Mouse (Mus musculus) erythroblast, adult 5-6 weeks (primary cell): Measurements from ENCODE around the gene Art2b. TPM values are rescaled to one million over a fixed set of nuclear protein-coding genes. Genes with fewer than 3 reads are reported as not detected.

ENCODE experiments used
- total RNA-seq, 2 experiments: library from RNA; stranded (forward) in 1 of 2; stranded (reverse) in 1 of 2; fragments of 150-400 nt in 1 of 2; fragments of 200-764, 138-1000 nt in 1 of 2; gene quantifications; 2 replicates each; pipeline versions ENCODE4 v1.2.3 to v1.2.4; 2015 to 2017; ENCODE audit warnings: low replicate concordance in 2 of 2

Gene Art2b
- total RNA-seq, 2 experiments from 2014 or later: not detected

Other genes with a start within 250 kb of the Art2b start
- 24.2 and 26.5 TPM in 2 replicates for gene Arap1, start 237.5 kb downstream of the Art2b start, total RNA-seq (2015; ENCODE audit: low replicate concordance)
- gene Arap1, start 237.5 kb downstream of the Art2b start, total RNA-seq (2017; ENCODE audit: low replicate concordance): 8.3 and 24.5 TPM in 2 replicates
- gene Gm45837, start 174.7 kb downstream of the Art2b start, total RNA-seq (2015; ENCODE audit: low replicate concordance): 5.0 TPM in 1 of 2 replicates, not detected in the other
- not detected in 2 replicates for gene Gm45837, start 174.7 kb downstream of the Art2b start, total RNA-seq (2017; ENCODE audit: low replicate concordance)
- gene Pde2a, start 163.9 kb downstream of the Art2b start, total RNA-seq (2015; ENCODE audit: low replicate concordance): 17.5 and 18.6 TPM in 2 replicates
- 13.0 and 16.4 TPM in 2 replicates for gene Pde2a, start 163.9 kb downstream of the Art2b start, total RNA-seq (2017; ENCODE audit: low replicate concordance)
- gene Clpb, start 78.0 kb upstream of the Art2b start, total RNA-seq (2015; ENCODE audit: low replicate concordance): 0.38 and 0.42 TPM in 2 replicates
- 3.8 and 10.5 TPM in 2 replicates for gene Clpb, start 78.0 kb upstream of the Art2b start, total RNA-seq (2017; ENCODE audit: low replicate concordance)
- gene Phox2a, start 232.7 kb upstream of the Art2b start, total RNA-seq (2015; ENCODE audit: low replicate concordance): not detected in 2 replicates
- not detected in 2 replicates for gene Phox2a, start 232.7 kb upstream of the Art2b start, total RNA-seq (2017; ENCODE audit: low replicate concordance)